Mouse (Mus musculus): ENCODE measurements at regions not wholly inside any gene's neighbourhood (a gene's known extent, or its start where the extent isn't known, plus 50 kb on each side); places are given as distances from the start of the nearest gene placed in this dataset.

DNA sequence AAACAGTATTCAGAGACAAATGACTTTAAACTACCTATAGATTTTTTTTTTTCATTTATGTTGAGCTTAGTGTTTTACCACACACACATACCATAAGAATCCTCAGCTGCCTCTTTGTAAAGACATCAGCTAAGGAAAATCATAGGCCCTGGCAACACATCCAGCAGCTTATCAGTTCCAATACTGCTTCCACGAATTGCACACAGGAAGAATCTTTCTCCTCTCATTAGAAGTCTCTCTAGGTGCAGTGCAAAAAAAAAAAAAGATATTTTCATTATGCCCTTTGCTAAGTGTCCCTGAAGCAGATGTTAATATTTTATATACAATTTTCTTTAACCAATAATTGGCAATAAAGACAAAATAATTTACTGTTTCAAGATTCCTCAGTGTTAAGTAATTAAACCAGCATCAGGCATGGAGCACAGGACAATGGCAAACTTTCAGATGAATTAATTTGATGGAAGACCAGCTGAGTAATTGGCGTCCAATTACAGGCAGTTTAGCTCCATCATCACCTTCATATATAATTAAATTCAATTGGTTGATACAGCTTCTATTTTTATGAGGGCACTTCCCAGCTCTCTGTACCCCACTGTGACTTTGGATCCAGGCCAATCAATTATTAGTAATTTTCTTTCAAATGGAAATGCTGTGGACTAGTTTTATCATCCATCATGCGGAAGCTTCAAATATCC lies 1099.0 kb upstream of the Slc10a2 start:
- TF ChIP-seq CTCF (IDR thresholded peaks at IDR 0.05; ENCODE audit: insufficient read depth, low read depth, low read length), result no peak
- TF ChIP-seq POLR2A (IDR thresholded peaks at IDR 0.05; ENCODE audit: insufficient read depth, low read depth, low read length), result no peak

Measured in olfactory bulb, adult 2 months (tissue).